Mouse (Mus musculus) adrenal gland, adult 18-20 months (tissue): ENCODE measurements around the gene Elovl5. TPM values are rescaled to one million over a fixed set of nuclear protein-coding genes. Genes with fewer than 3 reads are reported as not detected.

Experiments used
- DNase-seq, 2 experiments: peaks; one replicate each; pipeline ENCODE4 v3.0.0; 2021 to 2022; ENCODE audit warnings: low spot score in 2 of 2
- long read RNA-seq, 2 experiments: library from polyadenylated mRNA; stranded (forward); transcript quantifications; one replicate each; pipeline ENCODE4 v2.0.0; 2021
- total RNA-seq, 2 experiments: library from RNA; stranded (reverse); gene quantifications; 1 replicate in 1 of 2; 2 replicates in 1 of 2; pipeline ENCODE4 v1.2.3; 2021

Gene Elovl5
- 100 to 1,000 TPM; 618 to 823 TPM for total RNA-seq
- long read RNA-seq, experiment 1, transcript Elovl5-201 (8 exons, 2,782 nt), result major isoform, 437 of 545 reads
- long read RNA-seq, experiment 1, partial matches to known transcripts, result 102 of 545 reads
- long read RNA-seq, experiment 1, other reads (novel, unspliced or antisense), result 6 of 545 reads
- long read RNA-seq, experiment 2, transcript Elovl5-201 (8 exons, 2,782 nt), result major isoform, 1,294 of 1,824 reads
- long read RNA-seq, experiment 2, partial matches to known transcripts, result 496 of 1,824 reads
- long read RNA-seq, experiment 2, other reads (novel, unspliced or antisense), result 34 of 1,824 reads

- DNase-seq, result peak; percentile 96 to 98
Observed at GRCm38 (mm10) chr9:77917074-77917621, at the start of gene Elovl5. Gene Elovl5 (plus strand): TSS chr9:77917364.

- no peak for DNase-seq
Observed at GRCm38 (mm10) chr9:77891501-77891900, 25.7 kb upstream of the Elovl5 start.

DNA sequence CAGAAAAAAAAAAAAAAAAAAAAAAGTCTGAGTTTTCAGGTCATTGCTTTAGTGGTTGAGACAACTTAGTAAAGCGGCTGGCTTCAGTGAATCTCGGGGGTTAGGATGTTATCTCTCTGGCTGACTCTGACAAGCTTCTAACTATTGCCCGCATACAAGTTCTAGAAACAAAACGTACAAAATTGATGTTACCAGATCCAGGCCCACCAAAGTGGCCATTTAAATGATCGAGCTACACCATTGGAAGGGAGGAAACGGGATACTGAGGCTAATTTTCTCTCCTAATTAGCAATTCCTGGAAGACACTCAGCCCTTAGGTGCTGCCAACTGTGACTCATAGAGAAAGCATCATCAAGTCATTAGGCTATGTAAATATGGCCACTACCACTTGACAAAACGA lies 18.6 kb upstream of the Elovl5 start:
- no peak for DNase-seq

GRCm38 (mm10) chr9:77904133-77904532 lies 13.0 kb upstream of the Elovl5 start:
- no peak for DNase-seq

DNA sequence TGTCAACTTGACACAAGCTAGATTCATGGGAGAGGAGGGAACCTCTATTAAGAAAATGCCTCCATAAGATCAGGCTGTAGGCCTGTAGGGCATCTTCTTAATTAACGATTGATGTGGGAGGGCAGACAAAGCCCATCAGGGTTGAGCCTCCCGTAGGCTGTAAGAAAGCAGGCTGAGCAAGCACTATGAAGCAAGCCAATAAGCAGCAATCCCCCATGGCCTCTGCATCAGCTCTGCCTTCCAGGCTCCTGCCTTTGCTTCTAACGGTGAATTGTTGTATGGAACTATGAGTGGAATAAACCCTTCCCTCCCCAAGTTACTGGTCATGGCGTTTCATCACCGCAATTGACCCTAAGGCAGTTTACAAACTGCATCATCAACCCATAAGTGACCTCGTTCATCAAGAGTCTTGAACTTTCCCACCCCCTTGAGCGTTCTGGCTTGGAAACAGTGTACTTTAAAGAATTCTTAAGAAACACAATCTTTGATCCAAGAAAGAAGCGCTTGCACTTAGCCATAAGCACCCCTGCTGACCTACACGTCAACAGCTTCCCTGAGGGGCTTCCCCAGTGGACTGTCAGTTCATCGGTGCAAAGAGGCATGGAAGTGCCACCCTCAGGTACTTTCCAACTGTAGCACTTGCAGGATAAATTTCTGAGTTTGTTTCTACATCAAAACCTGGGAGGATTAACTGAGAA lies 7.4 kb upstream of the Elovl5 start:
- DNase-seq, result no peak

DNA sequence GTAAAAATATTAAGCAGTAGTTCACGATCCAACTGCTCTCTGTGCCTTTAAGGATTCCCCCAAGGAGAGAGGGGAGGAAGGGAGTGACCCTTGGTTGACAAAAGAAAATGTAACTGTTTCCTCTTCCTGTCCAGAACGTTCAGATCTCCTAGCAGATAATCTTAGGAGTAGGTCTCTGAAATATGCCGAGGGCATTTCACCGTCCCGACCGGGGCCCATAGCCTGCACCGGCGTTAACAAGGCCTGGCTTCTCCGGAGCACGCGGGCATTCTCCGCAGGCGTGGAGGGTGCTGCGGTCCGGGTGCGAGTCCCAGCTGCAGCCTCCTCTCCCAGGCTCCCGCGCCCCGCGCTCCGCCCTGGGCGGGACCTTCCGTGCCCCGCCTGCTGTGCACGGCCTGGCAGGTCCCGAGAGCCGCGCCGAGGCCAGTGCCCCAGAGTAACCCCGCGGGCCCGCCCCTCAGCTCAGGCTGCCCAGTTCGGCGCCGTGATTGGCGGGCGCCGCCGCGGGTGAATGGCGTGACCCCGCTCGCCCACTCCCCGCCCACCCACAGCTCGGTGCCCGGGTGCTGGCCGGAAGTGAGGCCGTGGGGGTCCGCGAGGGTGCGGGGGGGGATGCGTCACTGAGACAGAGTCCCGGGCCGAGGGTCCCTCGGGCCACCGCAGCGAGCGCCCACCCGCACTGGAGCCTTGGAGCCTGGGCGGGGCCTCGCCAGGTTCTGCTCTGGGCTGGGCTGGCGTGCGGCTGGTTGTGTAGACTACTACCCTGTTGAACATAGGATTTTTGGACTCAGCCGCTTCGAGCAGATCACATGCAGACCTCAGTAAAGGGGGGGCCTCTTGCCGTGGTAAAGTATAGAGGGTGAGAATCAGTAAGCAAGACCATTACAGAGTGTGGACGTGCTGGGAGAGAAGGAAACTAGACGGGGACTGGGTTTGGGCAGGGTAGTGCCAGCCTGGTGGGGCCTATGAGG lies 6.6 kb upstream of the Elovl5 start:
- peak; percentile 91 to 93 for DNase-seq

- no peak for DNase-seq
Observed at GRCm38 (mm10) chr9:77911508-77912229, 5.5 kb upstream of the Elovl5 start.

GRCm38 (mm10) chr9:77912246-77912645 lies 4.9 kb upstream of the Elovl5 start:
- no peak for DNase-seq

DNA sequence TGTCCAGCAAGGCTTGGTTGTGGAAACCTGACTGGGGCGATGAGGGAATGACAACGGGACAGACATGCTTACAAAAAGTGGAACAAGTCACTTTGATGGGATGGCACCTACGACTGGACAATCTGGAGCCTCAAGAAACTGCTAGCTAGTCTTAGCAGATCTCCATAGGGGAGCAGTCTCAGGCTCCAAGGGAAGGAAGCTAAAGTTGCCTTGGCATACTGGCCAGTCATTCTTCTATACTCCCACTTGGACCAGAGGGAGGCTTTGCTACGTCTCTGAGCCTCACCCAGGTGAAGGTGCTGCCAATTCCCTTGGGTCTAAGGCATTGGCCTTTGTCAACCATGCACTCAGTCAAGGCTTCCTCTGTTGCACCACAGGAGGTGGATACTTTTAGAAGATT lies 2.5 kb upstream of the Elovl5 start:
- DNase-seq, result no peak

DNA sequence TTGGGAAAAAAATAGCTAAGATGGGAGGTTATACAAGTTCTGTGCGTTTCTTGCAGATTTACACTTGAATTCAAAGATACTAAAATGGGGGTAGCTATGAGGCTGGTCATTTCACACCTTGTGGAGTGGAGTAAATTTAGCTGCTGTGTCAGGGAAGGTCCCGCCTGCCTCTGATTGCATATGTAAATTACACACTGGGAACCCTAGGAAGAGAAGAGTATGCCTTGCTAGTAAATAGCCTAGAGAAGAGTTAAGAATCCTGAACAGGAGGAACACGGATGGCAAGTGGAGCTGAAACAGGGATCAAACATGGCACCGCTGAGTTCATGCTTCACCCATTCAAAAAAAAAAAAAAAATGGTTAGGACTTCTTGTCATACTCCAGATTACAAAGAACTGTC lies 1.4 kb upstream of the Elovl5 start:
- DNase-seq, result no peak

GRCm38 (mm10) chr9:77917622-77918131 lies 513 bp downstream of the Elovl5 start:
- peak in 1 of 2 experiments; percentile 47 for DNase-seq

DNA sequence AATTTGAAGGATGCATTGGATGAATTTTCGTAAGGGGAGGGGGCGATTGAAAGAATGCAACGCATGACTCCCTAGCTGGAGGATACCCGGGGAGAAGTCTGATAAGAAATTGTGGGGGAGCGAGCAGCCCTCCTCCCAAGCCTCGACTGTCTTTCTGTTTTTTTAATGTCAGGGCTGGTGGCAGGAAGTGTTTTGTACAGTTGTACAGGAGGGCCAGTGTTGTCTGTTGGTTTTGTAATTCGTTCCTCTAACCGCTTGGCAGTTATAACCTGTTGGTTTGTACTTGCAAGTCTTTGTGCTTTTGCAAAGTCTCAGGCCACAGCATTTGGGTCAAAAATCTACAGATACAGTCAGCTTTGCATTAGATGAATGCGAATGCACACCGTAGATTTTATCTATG lies 1.0 kb downstream of the Elovl5 start:
- no peak for DNase-seq

- DNase-seq, result no peak
Observed at GRCm38 (mm10) chr9:77918961-77919670, 2.0 kb downstream of the Elovl5 start.

DNA sequence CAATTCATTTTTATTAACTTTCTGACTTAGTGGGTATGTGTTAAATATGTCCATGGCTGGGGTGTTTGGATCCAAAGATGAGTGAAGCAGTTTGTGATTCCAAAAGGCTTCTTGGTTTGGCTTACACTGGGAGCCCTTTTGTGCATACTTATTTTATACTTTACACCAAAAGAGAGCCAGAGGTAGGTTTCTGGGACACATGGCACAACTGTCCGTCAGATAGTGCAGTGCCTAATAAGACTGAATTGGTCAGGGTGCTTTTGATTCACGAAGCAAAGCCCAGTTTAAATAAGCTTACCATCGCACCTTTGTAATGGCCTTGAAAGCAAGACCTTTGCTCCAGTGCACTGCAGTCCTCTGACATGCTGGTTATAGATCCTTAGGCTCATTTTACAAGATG lies 3.3 kb downstream of the Elovl5 start:
- no peak for DNase-seq

- DNase-seq, result no peak
Observed at GRCm38 (mm10) chr9:77921366-77922260, 4.4 kb downstream of the Elovl5 start.

- DNase-seq, result no peak
Observed at GRCm38 (mm10) chr9:77923774-77924173, 6.6 kb downstream of the Elovl5 start.

DNA sequence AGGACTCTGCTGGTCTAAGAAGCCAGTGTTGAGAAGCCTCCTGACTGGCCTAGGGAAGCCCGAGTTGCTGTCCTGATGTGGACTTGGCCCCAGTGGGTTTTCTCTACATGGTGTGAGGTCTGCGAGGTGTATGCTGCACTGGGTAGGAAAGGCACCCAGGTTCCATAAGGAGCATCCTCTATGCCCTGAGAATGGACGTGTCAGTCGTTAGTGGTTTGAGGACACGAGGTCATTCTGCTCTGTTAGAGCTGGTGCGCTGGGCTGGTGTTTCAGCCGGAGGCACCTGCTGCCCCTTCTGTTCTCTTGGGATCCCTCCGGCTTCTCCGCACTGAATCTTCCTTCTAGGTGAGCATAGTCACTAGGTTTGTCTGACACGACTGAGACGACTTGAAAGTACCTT lies 7.0 kb downstream of the Elovl5 start:
- no peak for DNase-seq

DNA sequence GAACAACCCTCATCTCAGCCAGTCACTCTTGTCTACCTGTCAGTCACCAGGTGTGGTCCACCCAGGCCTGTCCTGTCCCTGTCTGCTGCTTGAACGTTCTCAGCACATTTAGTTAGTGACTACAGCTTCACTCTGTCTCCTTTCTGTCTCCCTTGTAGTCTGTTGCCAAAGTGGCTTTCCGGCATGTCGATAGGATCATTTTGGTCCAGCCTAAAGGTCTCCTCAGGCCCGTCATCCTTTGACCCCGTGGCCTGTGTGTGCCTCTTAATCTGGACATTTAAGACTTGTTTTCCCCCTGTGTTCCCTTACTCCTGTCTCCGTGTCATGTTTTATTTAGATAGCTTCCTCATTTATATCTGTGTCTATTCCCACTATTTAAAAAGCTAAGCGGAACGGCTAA lies 9.0 kb downstream of the Elovl5 start:
- no peak for DNase-seq

- no peak for DNase-seq
Observed at GRCm38 (mm10) chr9:77926911-77927310, 9.7 kb downstream of the Elovl5 start.
